ENCODE assay signal across 10 mouse cellular contexts in genomic region chr4:149182755-149183154, GRCm38 (mm10). TPM values are rescaled to one million over a fixed set of nuclear protein-coding genes. Genes with fewer than 3 reads are reported as not detected.
A peak's percentile ranks its signal among the peaks of the same experiment; 100 is the strongest.
DNase-seq lines count a peak whose midpoint lies in the region; ATAC-seq and TF ChIP-seq lines count a peak whose summit lies in the region.
"Had no signal": no experiment of that assay in that cellular context is flagged by ENCODE, and none has a peak within 500 bp of the region (broad histone marks: within the 10 kb centered on the region; RNA-seq: fewer than 3 reads in every experiment).

No protein-coding gene starts in this region.

- no peak overlapping the region for H3K27ac ChIP-seq in layer of hippocampus, adult 2 months

- POLR2A ChIA-PET in Patski (lab: Charles Lee), result interaction anchor here (0.6 kb wide), 1 partner anchor 125 kb away, joined by 3 read pairs; no protein-coding TSS in a partner anchor

- DNase-seq in adrenal gland, postnatal 14 days, result peak; percentile 35
- DNase-seq in adrenal gland, postnatal 4 days (ENCODE audit: low spot score in 2 of 2), result no peak
- no peak for DNase-seq in layer of hippocampus, adult 2 months (ENCODE audit: low spot score in 2 of 2)
- no peak for DNase-seq in layer of hippocampus, adult 9-10 months (ENCODE audit: low spot score)
- DNase-seq in Patski (ENCODE audit: low read depth, low spot score), result no peak
- DNase-seq in naive thymus-derived CD4-positive, alpha-beta T cell, adult 2 months (ENCODE audit: low read depth), result peak; percentile 58
- no peak for DNase-seq in left cerebral cortex, adult 9 months (ENCODE audit: low spot score in 2 of 2)
- no peak for DNase-seq in testis, postnatal 14 days (ENCODE audit: low spot score)
- DNase-seq: cerebellum, adult 8-10 months had no signal

- H3K4me3 ChIP-seq in layer of hippocampus, adult 2 months, result no peak overlapping the region

- in situ Hi-C loops in Patski (cut with MboI; ENCODE audit: low pct_unique_long_range_greater_than_20kb), result no loop called here

- H3K27me3 ChIP-seq in Patski, result no peaks in the 10 kb centered on the region

- CTCF ChIA-PET in Patski (lab: Charles Lee), result interaction anchor here (0.7 to 2.7 kb wide), 6 partner anchors 9 to 38 kb away, joined by 3 to 9 read pairs (median 4); no protein-coding TSS in a partner anchor

- peak; percentile 79 for TF ChIP-seq CTCF in layer of hippocampus, adult 2 months (conservative IDR thresholded peaks at IDR 0.05)
- TF ChIP-seq CTCF in Patski (IDR thresholded peaks at IDR 0.05), result peak; percentile 53

- ATAC-seq in Patski, result no peak

RNA-seq across cellular contexts. Expression of gene Pgd, which starts 16.2 kb away (rescaled TPM):
- total RNA-seq in adrenal gland, postnatal 14 days (2021), result 191 and 194 TPM in 2 replicates
- 100 to 1,000 TPM; 191 to 193 TPM for total RNA-seq in adrenal gland, postnatal 4 days (2021)
- total RNA-seq in layer of hippocampus, adult 2 months (2021), result 10 to 100 TPM; 30.8 to 32.0 TPM
- 110 TPM for polyA plus RNA-seq in Patski (2021)

RNA-seq across cellular contexts. Expression of gene Cenps, which starts 45.3 kb away (rescaled TPM):
- total RNA-seq in adrenal gland, postnatal 14 days (2021), result 10.6 and 13.0 TPM in 2 replicates
- 10 to 100 TPM; 17.1 to 19.3 TPM for total RNA-seq in adrenal gland, postnatal 4 days (2021)
- total RNA-seq in layer of hippocampus, adult 2 months (2021), result 10 to 100 TPM; 19.3 to 27.1 TPM
- 12.5 TPM for polyA plus RNA-seq in Patski (2021)

RNA-seq across cellular contexts. Expression of gene Cort, which starts 56.2 kb away (rescaled TPM):
- 1.3 and 2.2 TPM in 2 replicates for total RNA-seq in adrenal gland, postnatal 14 days (2021)
- total RNA-seq in adrenal gland, postnatal 4 days (2021), result 1 to 10 TPM; 2.4 to 3.1 TPM
- 10 to 100 TPM; 11.0 to 14.7 TPM for total RNA-seq in layer of hippocampus, adult 2 months (2021)
- polyA plus RNA-seq in Patski (2021), result 0.18 TPM
- total RNA-seq: hematopoietic stem cell, adult 5-6 weeks had no signal

Comparison
In these comparisons a context has a peak if more than half of its experiments do, and no peak if none do; other contexts are left out.
1. DNase-seq: peak in adrenal gland, postnatal 14 days (single experiment) and naive thymus-derived CD4-positive, alpha-beta T cell, adult 2 months (single experiment); none in adrenal gland, postnatal 4 days (0 of 2), layer of hippocampus, adult 2 months (0 of 2), layer of hippocampus, adult 9-10 months (single experiment), Patski (single experiment), left cerebral cortex, adult 9 months (0 of 2) and testis, postnatal 14 days (single experiment).